Mouse (Mus musculus): ENCODE data around the gene Bnc2. TPM values are rescaled to one million over a fixed set of nuclear protein-coding genes. Genes with fewer than 3 reads are reported as not detected.
A peak's percentile ranks its signal among the peaks of the same experiment; 100 is the strongest.

Gene Bnc2
- polyA plus RNA-seq, 1 experiment from 2014 or later, result 16.8 TPM

- Histone ChIP-seq H3K4me1 (ENCODE audit: control insufficient read depth, insufficient read depth, low read length) (no peaks in the 10 kb centered on the region), H3K27me3 (ENCODE audit: control insufficient read depth, insufficient read depth, low read length) (no peaks in the 10 kb centered on the region), H3K27ac (replicated peaks; ENCODE audit: low read depth, low read length) (no peak overlapping the region), H3K9ac (ENCODE audit: low read length) (no peak overlapping the region), H3K4me3 (ENCODE audit: low read depth, low read length) (no peak overlapping the region), H3K4me2 (ENCODE audit: low read depth, severe bottlenecking) (no peak overlapping the region), H3K36me3 (ENCODE audit: control insufficient read depth, insufficient read depth, low read length) (no peaks in the 10 kb centered on the region), H3K9me3 (ENCODE audit: control insufficient read depth, low read length) (0 out of 2 replicates have a peak, but pooled peaks cover 2% of the 10 kb centered on the region)
- WGBS, result 49% methylated on average over 3 of the region's 3 CpGs
- DNase-seq (ENCODE audit: low spot score) (no peak), ATAC-seq (ENCODE audit: insufficient number of reproducible peaks, low FRiP score, low TSS enrichment, low read depth) (no peak)
Observed at GRCm38 (mm10) chr4:84302949-84303348, 372.1 kb downstream of the Bnc2 start.

- Histone ChIP-seq H3K27me3 (ENCODE audit: control insufficient read depth, insufficient read depth, low read length) (no peaks in the 10 kb centered on the region), H3K9me3 (ENCODE audit: control insufficient read depth, low read length) (no peaks in the 10 kb centered on the region), H3K27ac (replicated peaks; ENCODE audit: low read depth, low read length) (no peak overlapping the region), H3K9ac (ENCODE audit: low read length) (no peak overlapping the region), H3K4me3 (ENCODE audit: low read depth, low read length) (no peak overlapping the region), H3K36me3 (ENCODE audit: control insufficient read depth, insufficient read depth, low read length) (no peaks in the 10 kb centered on the region), H3K4me2 (ENCODE audit: low read depth, severe bottlenecking) (no peak overlapping the region), H3K4me1 (ENCODE audit: control insufficient read depth, insufficient read depth, low read length) (peaks cover 7% of the 10 kb centered on the region; the same call in 1 of the 2 replicates)
- DNase-seq (ENCODE audit: low spot score) (no peak), ATAC-seq (ENCODE audit: insufficient number of reproducible peaks, low FRiP score, low TSS enrichment, low read depth) (no peak)
- 74% methylated on average over 5 of the region's 5 CpGs for WGBS
Observed at GRCm38 (mm10) chr4:84285153-84285552, 389.9 kb downstream of the Bnc2 start.

GRCm38 (mm10) chr4:84282651-84283050, 392.4 kb downstream of the Bnc2 start:
- ATAC-seq (ENCODE audit: insufficient number of reproducible peaks, low FRiP score, low TSS enrichment, low read depth) (no peak), DNase-seq (ENCODE audit: low spot score) (no peak)
- Histone ChIP-seq H3K9me3 (ENCODE audit: control insufficient read depth, low read length) (no peaks in the 10 kb centered on the region), H3K4me2 (ENCODE audit: low read depth, severe bottlenecking) (no peak overlapping the region), H3K4me1 (ENCODE audit: control insufficient read depth, insufficient read depth, low read length) (peaks cover 12% of the 10 kb centered on the region), H3K27ac (replicated peaks; ENCODE audit: low read depth, low read length) (no peak overlapping the region), H3K9ac (ENCODE audit: low read length) (no peak overlapping the region), H3K36me3 (ENCODE audit: control insufficient read depth, insufficient read depth, low read length) (no peaks in the 10 kb centered on the region), H3K4me3 (ENCODE audit: low read depth, low read length) (no peak overlapping the region), H3K27me3 (ENCODE audit: control insufficient read depth, insufficient read depth, low read length) (no peaks in the 10 kb centered on the region)
- 79% methylated on average over 2 of the region's 2 CpGs for WGBS

GRCm38 (mm10) chr4:84278156-84278555, 396.9 kb downstream of the Bnc2 start:
- no peak overlapping the region for H3K4me2 ChIP-seq (ENCODE audit: low read depth, severe bottlenecking)
- 72% methylated on average over 6 of the region's 6 CpGs for WGBS
- H3K4me3 ChIP-seq (ENCODE audit: low read depth, low read length), result no peak overlapping the region
- H3K36me3 ChIP-seq (ENCODE audit: control insufficient read depth, insufficient read depth, low read length), result no peaks in the 10 kb centered on the region
- H3K27me3 ChIP-seq (ENCODE audit: control insufficient read depth, insufficient read depth, low read length), result no peaks in the 10 kb centered on the region
- no peak for DNase-seq (ENCODE audit: low spot score)
- H3K27ac ChIP-seq (replicated peaks; ENCODE audit: low read depth, low read length), result no peak overlapping the region
- H3K9me3 ChIP-seq (ENCODE audit: control insufficient read depth, low read length), result no peaks in the 10 kb centered on the region
- no peak for ATAC-seq (ENCODE audit: insufficient number of reproducible peaks, low FRiP score, low TSS enrichment, low read depth)
- H3K4me1 ChIP-seq (ENCODE audit: control insufficient read depth, insufficient read depth, low read length), result peaks cover 5% of the 10 kb centered on the region; the same call in 1 of the 2 replicates
- no peak overlapping the region for H3K9ac ChIP-seq (ENCODE audit: low read length)

- Histone ChIP-seq H3K4me1 (ENCODE audit: control insufficient read depth, insufficient read depth, low read length) (peaks cover 5% of the 10 kb centered on the region; the same call in 1 of the 2 replicates), H3K9me3 (ENCODE audit: control insufficient read depth, low read length) (no peaks in the 10 kb centered on the region), H3K4me2 (ENCODE audit: low read depth, severe bottlenecking) (no peak overlapping the region), H3K4me3 (ENCODE audit: low read depth, low read length) (no peak overlapping the region), H3K9ac (ENCODE audit: low read length) (no peak overlapping the region), H3K27ac (replicated peaks; ENCODE audit: low read depth, low read length) (no peak overlapping the region), H3K36me3 (ENCODE audit: control insufficient read depth, insufficient read depth, low read length) (no peaks in the 10 kb centered on the region), H3K27me3 (ENCODE audit: control insufficient read depth, insufficient read depth, low read length) (no peaks in the 10 kb centered on the region)
- DNase-seq (ENCODE audit: low spot score), result no peak
- WGBS, result 86% methylated on average over 14 of the region's 14 CpGs
- ATAC-seq (ENCODE audit: insufficient number of reproducible peaks, low FRiP score, low TSS enrichment, low read depth), result no peak
Observed at GRCm38 (mm10) chr4:84276081-84276480, 399.0 kb downstream of the Bnc2 start.

GRCm38 (mm10) chr4:84274158-84274557, 400.9 kb downstream of the Bnc2 start:
- H3K27me3 ChIP-seq (ENCODE audit: control insufficient read depth, insufficient read depth, low read length), result no peaks in the 10 kb centered on the region
- ATAC-seq (ENCODE audit: insufficient number of reproducible peaks, low FRiP score, low TSS enrichment, low read depth) (no peak), DNase-seq (ENCODE audit: low spot score) (no peak)
- no peak overlapping the region for H3K4me3 ChIP-seq (ENCODE audit: low read depth, low read length)
- H3K9me3 ChIP-seq (ENCODE audit: control insufficient read depth, low read length), result no peaks in the 10 kb centered on the region
- H3K9ac ChIP-seq (ENCODE audit: low read length), result no peak overlapping the region
- H3K4me2 ChIP-seq (ENCODE audit: low read depth, severe bottlenecking), result no peak overlapping the region
- no peak overlapping the region for H3K27ac ChIP-seq (replicated peaks; ENCODE audit: low read depth, low read length)
- no peaks in the 10 kb centered on the region for H3K36me3 ChIP-seq (ENCODE audit: control insufficient read depth, insufficient read depth, low read length)
- 62% methylated on average over 3 of the region's 3 CpGs for WGBS
- H3K4me1 ChIP-seq (ENCODE audit: control insufficient read depth, insufficient read depth, low read length), result peaks cover 10% of the 10 kb centered on the region; the same call in 1 of the 2 replicates

GRCm38 (mm10) chr4:84272867-84273266, 402.2 kb downstream of the Bnc2 start:
- no peak for ATAC-seq (ENCODE audit: insufficient number of reproducible peaks, low FRiP score, low TSS enrichment, low read depth)
- DNase-seq (ENCODE audit: low spot score), result no peak
- 73% methylated on average over 2 of the region's 2 CpGs for whole genome bisulfite sequencing
- H3K9ac ChIP-seq (ENCODE audit: low read length), result no peak overlapping the region
- no peaks in the 10 kb centered on the region for H3K36me3 ChIP-seq (ENCODE audit: control insufficient read depth, insufficient read depth, low read length)
- H3K4me1 ChIP-seq (ENCODE audit: control insufficient read depth, insufficient read depth, low read length), result peaks cover 5% of the 10 kb centered on the region; the same call in 1 of the 2 replicates
- H3K4me2 ChIP-seq (ENCODE audit: low read depth, severe bottlenecking), result no peak overlapping the region
- H3K27me3 ChIP-seq (ENCODE audit: control insufficient read depth, insufficient read depth, low read length), result no peaks in the 10 kb centered on the region
- H3K9me3 ChIP-seq (ENCODE audit: control insufficient read depth, low read length), result no peaks in the 10 kb centered on the region
- H3K27ac ChIP-seq (replicated peaks; ENCODE audit: low read depth, low read length), result no peak overlapping the region
- no peak overlapping the region for H3K4me3 ChIP-seq (ENCODE audit: low read depth, low read length)

- no peaks in the 10 kb centered on the region for H3K9me3 ChIP-seq (ENCODE audit: control insufficient read depth, low read length)
- H3K4me3 ChIP-seq (ENCODE audit: low read depth, low read length), result no peak overlapping the region
- no peak for DNase-seq (ENCODE audit: low spot score)
- 37% methylated on average over 6 of the region's 6 CpGs for WGBS
- H3K27ac ChIP-seq (replicated peaks; ENCODE audit: low read depth, low read length), result no peak overlapping the region
- peaks cover 6% of the 10 kb centered on the region; the same call in 1 of the 2 replicates for H3K4me1 ChIP-seq (ENCODE audit: control insufficient read depth, insufficient read depth, low read length)
- ATAC-seq (ENCODE audit: insufficient number of reproducible peaks, low FRiP score, low TSS enrichment, low read depth), result no peak
- H3K36me3 ChIP-seq (ENCODE audit: control insufficient read depth, insufficient read depth, low read length), result no peaks in the 10 kb centered on the region
- H3K9ac ChIP-seq (ENCODE audit: low read length), result no peak overlapping the region; the same call in 1 of the 2 replicates
- H3K27me3 ChIP-seq (ENCODE audit: control insufficient read depth, insufficient read depth, low read length), result no peaks in the 10 kb centered on the region
- no peak overlapping the region for H3K4me2 ChIP-seq (ENCODE audit: low read depth, severe bottlenecking)
Observed at GRCm38 (mm10) chr4:84269845-84270244, 405.2 kb downstream of the Bnc2 start.

- no peak for ATAC-seq (ENCODE audit: insufficient number of reproducible peaks, low FRiP score, low TSS enrichment, low read depth)
- Histone ChIP-seq H3K27me3 (ENCODE audit: control insufficient read depth, insufficient read depth, low read length) (no peaks in the 10 kb centered on the region), H3K36me3 (ENCODE audit: control insufficient read depth, insufficient read depth, low read length) (no peaks in the 10 kb centered on the region), H3K9ac (ENCODE audit: low read length) (no peak overlapping the region), H3K4me3 (ENCODE audit: low read depth, low read length) (no peak overlapping the region), H3K9me3 (ENCODE audit: control insufficient read depth, low read length) (no peaks in the 10 kb centered on the region), H3K4me1 (ENCODE audit: control insufficient read depth, insufficient read depth, low read length) (peaks cover 8% of the 10 kb centered on the region; the same call in 1 of the 2 replicates), H3K4me2 (ENCODE audit: low read depth, severe bottlenecking) (no peak overlapping the region), H3K27ac (replicated peaks; ENCODE audit: low read depth, low read length) (no peak overlapping the region)
- 18% methylated on average over 2 of the region's 2 CpGs for WGBS
- peak; percentile 55 for DNase-seq (ENCODE audit: low spot score)
Observed at GRCm38 (mm10) chr4:84247356-84247755, 427.7 kb downstream of the Bnc2 start.
